In the genomic region with DNA sequence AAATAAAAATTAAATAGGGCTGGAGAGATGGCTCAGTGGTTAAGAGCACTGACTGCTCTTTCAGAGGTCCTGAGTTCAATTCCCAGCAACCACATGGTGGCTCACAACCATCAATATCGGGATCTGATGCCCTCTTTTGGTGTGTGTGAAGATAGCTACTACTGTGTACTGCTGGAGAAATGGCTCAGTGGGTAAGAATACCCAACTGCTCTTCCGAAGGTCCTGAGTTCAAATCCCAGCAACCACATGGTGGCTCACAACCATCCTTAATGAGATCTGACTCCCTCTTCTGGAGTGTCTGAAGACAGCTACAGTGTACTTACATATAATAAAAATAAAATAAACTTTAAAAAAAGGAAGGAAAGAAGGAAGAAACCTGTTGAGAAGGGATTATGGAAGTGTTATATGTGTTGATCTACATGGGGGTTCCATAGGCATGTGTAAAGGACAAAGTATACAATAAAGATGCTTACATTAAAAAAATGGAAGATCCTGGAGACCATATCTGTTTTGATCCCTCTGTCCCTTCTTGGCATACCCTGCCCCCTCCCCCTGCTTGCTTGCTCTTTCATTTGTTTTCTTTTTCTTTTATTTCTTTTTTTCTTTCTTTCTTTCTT, we compare ENCODE assay signal across 8 mouse cellular contexts. TPM values are rescaled to one million over a fixed set of nuclear protein-coding genes. Genes with fewer than 3 reads are reported as not detected.
DNase-seq lines count a peak whose midpoint lies in the region; ATAC-seq and TF ChIP-seq lines count a peak whose summit lies in the region.
"Not testable (repeated sequence)": the region's sequence is repeated elsewhere in the genome, so short reads cannot be mapped to it uniquely, and the experiment has no call there.

No protein-coding gene starts in this region.

- H3K4me3 ChIP-seq in embryonic facial prominence, embryonic 12.5 days: peak overlapping the region; percentile 73; the same call in 1 of the 2 replicates
- peak overlapping the region; percentile 100 for H3K4me3 ChIP-seq in gastrocnemius, adult 2 months
- H3K4me3 ChIP-seq in hindbrain, embryonic 12.5 days: peak overlapping the region; percentile 78
- H3K4me3 ChIP-seq in kidney, postnatal 0 days (replicated peaks; ENCODE audit: low read depth, low read length): peak overlapping the region; percentile 95; the same call in 1 of the 2 replicates
- peak overlapping the region; percentile 79 for H3K4me3 ChIP-seq in liver, embryonic 15.5 days (replicated peaks)
- H3K4me3 ChIP-seq in midbrain, embryonic 14.5 days (replicated peaks; ENCODE audit: low read depth, low read length): peak overlapping the region; percentile 79
- H3K4me3 ChIP-seq in spleen, adult 2 months (ENCODE audit: extremely low read depth, insufficient read depth, insufficient read length): peak overlapping the region; percentile 71; the same call in 1 of the 2 replicates

- H3K27ac ChIP-seq in embryonic facial prominence, embryonic 12.5 days: 0 out of 2 replicates have a peak overlapping the region, but pooled peaks have one; percentile 50
- peak overlapping the region; percentile 93 for H3K27ac ChIP-seq in gastrocnemius, adult 2 months
- H3K27ac ChIP-seq in hindbrain, embryonic 12.5 days: peak overlapping the region; percentile 89; the same call in 1 of the 2 replicates
- not testable (repeated sequence) for H3K27ac ChIP-seq in kidney, postnatal 0 days
- peak overlapping the region; percentile 83 for H3K27ac ChIP-seq in liver, embryonic 15.5 days (replicated peaks)
- H3K27ac ChIP-seq in midbrain, embryonic 14.5 days (replicated peaks; ENCODE audit: low read depth, low read length): peak overlapping the region; percentile 94
- H3K27ac ChIP-seq in spleen, adult 2 months (ENCODE audit: insufficient read depth, low read length): peak overlapping the region; percentile 29; the same call in 1 of the 2 replicates

- H3K9me3 ChIP-seq in embryonic facial prominence, embryonic 12.5 days; hindbrain, embryonic 12.5 days (replicated peaks); kidney, postnatal 0 days (replicated peaks; ENCODE audit: low read length); liver, embryonic 15.5 days (replicated peaks); midbrain, embryonic 14.5 days (ENCODE audit: control insufficient read depth, low read length): not testable (repeated sequence)

- not testable (repeated sequence) for H3K9ac ChIP-seq in embryonic facial prominence, embryonic 12.5 days; hindbrain, embryonic 12.5 days; kidney, postnatal 0 days (ENCODE audit: low read depth, low read length)
- H3K9ac ChIP-seq in liver, embryonic 15.5 days: peak overlapping the region; percentile 89
- H3K9ac ChIP-seq in midbrain, embryonic 14.5 days (replicated peaks; ENCODE audit: low read length): peak overlapping the region; percentile 99; the same call in 1 of the 2 replicates

- not testable (repeated sequence) for TF ChIP-seq POLR2A in spleen, adult 2 months (IDR thresholded peaks at IDR 0.05; ENCODE audit: low read depth, low read length)

- H3K36me3 ChIP-seq in embryonic facial prominence, embryonic 12.5 days: peaks cover 15% of the 10 kb centered on the region
- H3K36me3 ChIP-seq in hindbrain, embryonic 12.5 days: peaks cover 14% of the 10 kb centered on the region
- not testable (repeated sequence) for H3K36me3 ChIP-seq in kidney, postnatal 0 days (ENCODE audit: insufficient read depth, low read length); liver, embryonic 15.5 days (replicated peaks); midbrain, embryonic 14.5 days (ENCODE audit: control insufficient read depth, insufficient read depth, low read length); spleen, adult 2 months (ENCODE audit: control insufficient read depth, insufficient read depth, low read length)

- 60% methylated on average over 2 of the region's 2 CpGs for WGBS in embryonic facial prominence, embryonic 12.5 days
- WGBS in hindbrain, embryonic 12.5 days: 65% methylated on average over 2 of the region's 2 CpGs
- WGBS in kidney, postnatal 0 days: 70% methylated on average over 2 of the region's 2 CpGs
- 54% methylated on average over 2 of the region's 2 CpGs for WGBS in liver, embryonic 15.5 days (ENCODE audit: insufficient replicate concordance)
- WGBS in midbrain, embryonic 14.5 days: 59% methylated on average over 2 of the region's 2 CpGs
- WGBS in spleen, adult 2 months: 61% methylated on average over 2 of the region's 2 CpGs

- DNase-seq in ES-CJ7 (ENCODE audit: low read depth, low spot score): peak; percentile 40
- not testable (repeated sequence) for DNase-seq in gastrocnemius, adult 2 months; kidney, postnatal 0 days (ENCODE audit: low spot score); midbrain, embryonic 14.5 days; spleen, adult 2 months (ENCODE audit: low read depth in 1 of 2, low spot score in 2 of 2)

- peak overlapping the region; percentile 70 for H3K4me2 ChIP-seq in embryonic facial prominence, embryonic 12.5 days (replicated peaks)
- peak overlapping the region; percentile 85 for H3K4me2 ChIP-seq in hindbrain, embryonic 12.5 days (replicated peaks)
- peak overlapping the region; percentile 91 for H3K4me2 ChIP-seq in kidney, postnatal 0 days (ENCODE audit: low read length)
- H3K4me2 ChIP-seq in liver, embryonic 15.5 days: peak overlapping the region; percentile 93
- peak overlapping the region; percentile 80 for H3K4me2 ChIP-seq in midbrain, embryonic 14.5 days (ENCODE audit: low read length)

- 0 out of 2 replicates have a peak, but pooled peaks cover 10% of the 10 kb centered on the region for H3K4me1 ChIP-seq in embryonic facial prominence, embryonic 12.5 days
- not testable (repeated sequence) for H3K4me1 ChIP-seq in hindbrain, embryonic 12.5 days; kidney, postnatal 0 days (replicated peaks; ENCODE audit: insufficient read depth, low read length); spleen, adult 2 months (ENCODE audit: control insufficient read depth, insufficient read depth, insufficient read length)
- H3K4me1 ChIP-seq in liver, embryonic 15.5 days (replicated peaks): peaks cover 35% of the 10 kb centered on the region
- peaks cover 14% of the 10 kb centered on the region for H3K4me1 ChIP-seq in midbrain, embryonic 14.5 days (ENCODE audit: control insufficient read depth, insufficient read depth, low read length)

- ATAC-seq in embryonic facial prominence, embryonic 12.5 days (ENCODE audit: insufficient number of reproducible peaks, insufficient read depth, low FRiP score, low TSS enrichment); hindbrain, embryonic 12.5 days (ENCODE audit: low FRiP score); kidney, postnatal 0 days (replicated peaks; ENCODE audit: low FRiP score, low read depth); liver, embryonic 15.5 days (ENCODE audit: insufficient read depth); midbrain, embryonic 14.5 days (ENCODE audit: low FRiP score, low TSS enrichment): not testable (repeated sequence)

- TF ChIP-seq CTCF in gastrocnemius, adult 2 months (IDR thresholded peaks at IDR 0.05); kidney, postnatal 0 days (IDR thresholded peaks at IDR 0.05; ENCODE audit: low read depth); spleen, adult 2 months (IDR thresholded peaks at IDR 0.05; ENCODE audit: extremely low read depth, insufficient read depth, insufficient read length, insufficient replicate concordance): not testable (repeated sequence)

- intact Hi-C loops in gastrocnemius, adult 2 months (cut with DNase I): not testable (repeated sequence)

- not testable (repeated sequence) for H3K27me3 ChIP-seq in embryonic facial prominence, embryonic 12.5 days; hindbrain, embryonic 12.5 days; kidney, postnatal 0 days (ENCODE audit: insufficient read depth, low read length); liver, embryonic 15.5 days; midbrain, embryonic 14.5 days (ENCODE audit: control insufficient read depth, insufficient read depth, low read length); spleen, adult 2 months (ENCODE audit: control insufficient read depth, insufficient read depth, low read length)

RNA-seq across cellular contexts. Expression of a gene that starts 0.7 kb away (rescaled TPM):
- polyA plus RNA-seq in embryonic facial prominence, embryonic 12.5 days (2016; fragmentation: Nextera tagmentation; extraction: Ambion mirVana): 23.9 and 27.5 TPM in 2 replicates
- total RNA-seq in gastrocnemius, adult 2 months (2021): 10 to 100 TPM; 36.4 to 37.9 TPM
- polyA plus RNA-seq in hindbrain, embryonic 12.5 days (2016; fragmentation: Nextera tagmentation; extraction: Ambion mirVana): 28.7 and 31.4 TPM in 2 replicates
- 17.1 and 18.2 TPM in 2 replicates for polyA plus RNA-seq in kidney, postnatal 0 days (2015; fragmentation: Nextera tagmentation; extraction: Ambion mirVana)
- 4.8 and 5.4 TPM in 2 replicates for polyA plus RNA-seq in liver, embryonic 15.5 days (2015; fragmentation: Nextera tagmentation; extraction: Ambion mirVana)
- polyA plus RNA-seq in midbrain, embryonic 14.5 days (2014; fragmentation: Nextera tagmentation; extraction: Ambion mirVana): 26.3 and 40.1 TPM in 2 replicates
- polyA plus RNA-seq in spleen, adult 2 months (2012; rRNA removed): 3.5 and 4.7 TPM in 2 replicates

RNA-seq across cellular contexts. Expression of a gene that starts 4.5 kb away (rescaled TPM):
- polyA plus RNA-seq in embryonic facial prominence, embryonic 12.5 days (2016; fragmentation: Nextera tagmentation; extraction: Ambion mirVana): 264 and 274 TPM in 2 replicates
- total RNA-seq in gastrocnemius, adult 2 months (2021): 10 to 100 TPM; 60.9 to 61.1 TPM
- 265 TPM in 2 replicates for polyA plus RNA-seq in hindbrain, embryonic 12.5 days (2016; fragmentation: Nextera tagmentation; extraction: Ambion mirVana)
- 199 and 201 TPM in 2 replicates for polyA plus RNA-seq in kidney, postnatal 0 days (2015; fragmentation: Nextera tagmentation; extraction: Ambion mirVana)
- polyA plus RNA-seq in liver, embryonic 15.5 days (2015; fragmentation: Nextera tagmentation; extraction: Ambion mirVana): 86.7 and 88.1 TPM in 2 replicates
- polyA plus RNA-seq in midbrain, embryonic 14.5 days (2014; fragmentation: Nextera tagmentation; extraction: Ambion mirVana): 222 and 237 TPM in 2 replicates
- polyA plus RNA-seq in spleen, adult 2 months (2012; rRNA removed): 64.0 and 67.3 TPM in 2 replicates

RNA-seq across cellular contexts. Expression of a gene that starts 49.9 kb away (rescaled TPM):
- 320 and 333 TPM in 2 replicates for polyA plus RNA-seq in embryonic facial prominence, embryonic 12.5 days (2016; fragmentation: Nextera tagmentation; extraction: Ambion mirVana)
- 100 to 1,000 TPM; 138 to 169 TPM for total RNA-seq in gastrocnemius, adult 2 months (2021)
- 316 and 330 TPM in 2 replicates for polyA plus RNA-seq in hindbrain, embryonic 12.5 days (2016; fragmentation: Nextera tagmentation; extraction: Ambion mirVana)
- 249 and 281 TPM in 2 replicates for polyA plus RNA-seq in kidney, postnatal 0 days (2015; fragmentation: Nextera tagmentation; extraction: Ambion mirVana)
- 156 and 160 TPM in 2 replicates for polyA plus RNA-seq in liver, embryonic 15.5 days (2015; fragmentation: Nextera tagmentation; extraction: Ambion mirVana)
- polyA plus RNA-seq in midbrain, embryonic 14.5 days (2014; fragmentation: Nextera tagmentation; extraction: Ambion mirVana): 266 and 299 TPM in 2 replicates
- 21.3 and 36.0 TPM in 2 replicates for polyA plus RNA-seq in spleen, adult 2 months (2012; rRNA removed)
